Mouse (Mus musculus): ENCODE measurements at regions not wholly inside any gene's neighbourhood (a gene's known extent, or its start where the extent isn't known, plus 50 kb on each side); places are given as distances from the start of the nearest gene placed in this dataset.
"Not testable (repeated sequence)": the region's sequence is repeated elsewhere in the genome, so short reads cannot be mapped to it uniquely, and the experiment has no call there.

DNA sequence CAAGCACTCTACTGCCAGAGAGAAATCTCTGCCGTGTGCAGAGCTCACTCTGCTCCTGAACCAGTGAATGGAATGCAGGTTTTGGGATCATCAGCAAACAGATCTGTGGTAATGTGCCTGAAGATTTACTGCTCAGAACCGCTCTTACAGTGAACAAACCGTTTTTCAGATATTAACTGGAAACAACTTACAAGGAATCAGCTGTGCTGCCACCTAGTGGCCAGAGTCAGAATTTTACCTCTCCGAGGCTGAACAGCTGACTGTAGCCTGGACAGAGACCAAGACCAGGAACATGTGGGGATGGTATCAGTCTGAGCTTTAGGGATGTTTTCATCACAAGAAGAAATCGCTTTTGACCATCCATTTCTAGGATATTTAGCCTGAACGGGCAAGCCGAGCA, 65.3 kb downstream of the Gm15023 start:
- DNase-seq (ENCODE audit: low spot score in 2 of 2) = peak; percentile 16 to 59

DNA sequence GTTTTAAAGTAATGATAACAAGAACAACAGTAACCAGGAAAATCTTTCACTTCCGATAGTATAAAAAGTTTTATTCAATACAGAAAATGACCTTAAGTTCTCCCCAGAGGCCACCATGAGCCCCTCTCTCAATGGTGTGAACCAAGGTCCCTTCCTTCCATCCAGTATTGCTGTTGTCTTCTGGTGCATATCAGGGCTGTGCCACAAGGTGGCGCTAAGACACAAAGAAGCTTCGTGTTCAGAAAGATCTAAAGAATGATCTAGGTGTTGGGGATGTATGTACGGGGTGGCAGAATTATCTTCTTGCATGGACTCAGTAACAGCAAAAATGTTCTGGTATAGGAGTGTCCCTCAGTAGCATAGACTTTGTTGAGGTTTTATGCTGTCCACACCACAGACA, 66.6 kb downstream of the Gm15023 start:
- DNase-seq (ENCODE audit: low spot score in 2 of 2) = peak; percentile 26 to 63

DNA sequence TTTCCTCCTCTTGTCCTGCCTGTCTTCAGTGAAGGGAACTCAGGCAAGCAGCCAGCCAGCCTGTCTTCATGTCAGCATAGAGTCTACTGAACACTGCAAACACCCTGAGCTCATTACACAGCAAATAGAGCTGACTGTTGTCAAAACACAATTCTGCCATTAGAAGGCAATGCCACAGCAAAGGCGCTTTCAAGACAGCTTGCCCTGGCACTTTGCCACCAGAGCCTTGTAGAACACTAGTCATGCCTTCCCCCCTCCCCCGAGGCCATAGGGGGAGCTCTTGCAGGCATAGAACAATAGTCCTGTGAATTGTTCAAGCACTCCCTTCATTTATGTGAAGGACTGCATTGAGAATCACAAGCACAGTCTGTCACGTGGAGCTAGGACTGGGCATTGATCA, 75.8 kb downstream of the Gm15023 start:
- peak in 1 of 2 experiments; percentile 6 for DNase-seq (ENCODE audit: low spot score in 2 of 2)

DNA sequence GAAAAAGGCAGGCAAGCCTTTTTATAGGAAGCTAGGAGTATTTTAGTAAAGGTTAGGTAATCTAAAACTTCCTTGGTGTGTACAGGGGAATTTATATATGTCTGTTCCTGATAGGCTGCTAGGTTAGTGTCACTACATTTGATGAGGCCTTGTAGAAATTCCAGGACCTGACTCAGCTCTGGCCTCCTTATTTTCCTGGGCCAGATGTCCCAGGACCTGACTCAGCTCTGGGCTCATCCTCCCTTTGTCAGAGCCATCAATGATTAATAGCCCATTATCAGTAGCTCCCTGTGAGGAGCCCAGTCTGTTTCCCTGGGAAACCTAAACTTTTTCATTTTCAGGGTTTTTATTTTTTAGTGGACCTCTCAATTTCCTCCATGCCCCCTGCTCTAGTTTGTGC, 79.3 kb downstream of the Gm15023 start:
- DNase-seq (ENCODE audit: low spot score in 2 of 2) = no peak

DNA sequence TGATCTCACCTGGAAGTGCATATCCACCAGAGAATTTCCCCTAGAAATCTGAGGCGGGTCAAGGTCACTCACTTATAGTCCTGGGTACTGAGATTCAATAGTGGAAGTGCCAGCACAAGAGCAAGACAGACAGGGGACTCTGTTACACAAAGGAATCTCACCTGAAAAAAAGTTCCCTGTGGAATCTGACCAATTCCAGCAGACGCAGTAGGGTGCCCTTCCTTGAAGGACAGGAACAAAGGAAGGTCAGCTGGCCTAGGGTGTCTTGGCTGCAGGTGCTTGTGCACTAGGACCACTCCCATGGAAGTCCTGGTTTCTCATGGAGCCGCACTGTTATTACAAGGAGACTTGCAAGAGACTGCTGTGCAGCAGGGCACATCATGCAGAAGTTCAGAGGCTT, 81.2 kb downstream of the Gm15023 start:
- no peak for DNase-seq (ENCODE audit: low spot score in 2 of 2)

DNA sequence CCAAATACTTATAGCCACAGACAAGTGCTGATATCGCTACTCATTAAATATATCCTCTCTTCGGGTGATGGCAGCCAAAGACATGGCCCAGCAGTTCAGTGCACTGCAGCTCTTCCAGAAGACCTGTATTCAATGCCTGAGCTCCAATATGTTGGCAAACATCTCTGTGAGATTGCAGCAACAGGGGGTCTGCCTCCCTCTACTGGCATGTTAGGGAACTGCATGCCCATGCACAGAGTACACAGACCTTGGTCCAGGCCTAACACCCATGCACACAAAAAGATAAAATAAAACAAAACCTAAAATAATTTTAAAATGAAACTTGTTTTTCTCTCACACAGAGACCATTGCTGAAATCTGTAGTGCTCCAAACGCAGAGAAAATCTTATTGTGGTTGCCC, 82.1 kb upstream of the Zmat1 start:
- peak; percentile 64 to 69 for DNase-seq (ENCODE audit: low spot score in 2 of 2)

DNA sequence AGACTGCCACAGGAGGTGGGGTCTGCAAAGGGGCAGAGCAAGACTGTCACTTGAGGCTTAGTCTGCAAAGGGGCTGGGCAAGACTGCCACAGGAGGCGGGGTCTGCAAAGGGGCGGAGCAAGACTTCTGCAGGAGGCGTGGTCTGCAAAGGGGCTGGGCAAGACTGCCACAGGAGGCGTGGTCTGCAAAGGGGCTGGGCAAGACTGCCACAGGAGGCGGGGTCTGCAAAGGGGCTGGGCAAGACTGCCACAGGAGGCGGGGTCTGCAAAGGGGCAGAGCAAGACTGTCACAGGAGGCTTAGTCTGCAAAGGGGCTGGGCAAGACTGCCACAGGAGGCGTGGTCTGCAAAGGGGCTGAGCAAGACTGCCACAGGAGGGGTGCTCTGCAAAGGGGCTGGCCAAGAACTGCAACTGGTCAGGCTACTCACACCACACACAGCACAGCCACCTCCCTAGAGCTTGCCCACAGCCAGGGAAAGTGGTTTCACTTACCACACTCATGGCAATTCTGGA, 78.1 kb upstream of the Zmat1 start:
- DNase-seq (ENCODE audit: low spot score in 2 of 2) = not testable (repeated sequence)

DNA sequence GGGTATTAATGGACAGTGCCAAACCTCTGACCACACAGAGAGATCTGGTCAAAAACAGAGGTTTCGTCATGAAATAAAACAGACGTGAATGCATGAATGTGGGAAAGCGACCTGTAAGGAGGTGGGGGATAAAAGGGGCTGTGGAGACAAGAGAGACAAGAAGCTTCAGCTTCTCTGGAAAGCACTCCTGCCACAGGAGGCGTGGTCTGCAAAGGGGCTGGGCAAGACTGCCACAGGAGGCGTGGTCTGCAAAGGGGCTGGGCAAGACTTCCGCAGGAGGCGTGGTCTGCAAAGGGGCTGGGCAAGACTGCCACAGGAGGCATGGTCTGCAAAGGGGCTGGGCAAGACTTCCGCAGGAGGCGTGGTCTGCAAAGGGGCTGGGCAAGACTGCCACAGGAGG, 77.6 kb upstream of the Zmat1 start:
- DNase-seq (ENCODE audit: low spot score in 2 of 2) = not testable (repeated sequence)

DNA sequence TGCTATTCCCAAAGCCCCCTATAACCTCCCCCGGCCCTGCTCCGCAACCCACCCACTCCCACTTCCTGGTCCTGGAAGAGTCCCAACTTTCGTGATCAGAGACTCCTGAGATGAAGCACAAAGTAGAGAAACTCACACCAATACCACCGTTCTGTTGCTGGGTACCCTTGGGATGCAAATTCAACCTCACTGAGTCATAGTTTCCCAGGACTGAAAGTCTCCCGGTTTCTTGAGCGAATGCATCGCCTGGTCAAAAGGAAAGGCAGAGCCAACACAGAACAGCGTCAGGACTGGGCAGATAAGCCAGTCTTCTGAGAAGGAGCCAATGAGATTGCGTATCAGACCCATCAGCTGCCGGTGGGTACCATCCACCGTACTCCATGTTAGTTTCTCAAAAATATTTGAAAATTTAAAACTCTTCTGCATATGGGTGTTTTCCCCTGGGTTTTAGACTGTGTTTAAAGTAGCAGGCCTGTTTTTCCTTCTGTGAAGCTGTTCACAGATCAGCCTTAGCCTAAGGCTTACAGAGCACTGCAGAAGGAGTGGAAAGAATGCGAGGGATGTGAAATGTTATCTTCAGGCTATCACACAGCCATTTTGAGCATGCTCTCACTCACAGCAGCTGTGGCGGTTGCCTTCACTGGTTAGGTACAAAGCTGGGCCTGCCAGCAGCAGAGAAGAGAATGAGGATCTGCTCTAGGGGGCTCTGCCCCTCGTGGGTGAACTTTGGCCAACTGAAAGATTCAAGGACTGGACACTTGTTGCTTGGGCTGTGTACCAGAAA, 77.0 kb upstream of the Zmat1 start:
- DNase-seq (ENCODE audit: low spot score in 2 of 2) = not testable (repeated sequence)

DNA sequence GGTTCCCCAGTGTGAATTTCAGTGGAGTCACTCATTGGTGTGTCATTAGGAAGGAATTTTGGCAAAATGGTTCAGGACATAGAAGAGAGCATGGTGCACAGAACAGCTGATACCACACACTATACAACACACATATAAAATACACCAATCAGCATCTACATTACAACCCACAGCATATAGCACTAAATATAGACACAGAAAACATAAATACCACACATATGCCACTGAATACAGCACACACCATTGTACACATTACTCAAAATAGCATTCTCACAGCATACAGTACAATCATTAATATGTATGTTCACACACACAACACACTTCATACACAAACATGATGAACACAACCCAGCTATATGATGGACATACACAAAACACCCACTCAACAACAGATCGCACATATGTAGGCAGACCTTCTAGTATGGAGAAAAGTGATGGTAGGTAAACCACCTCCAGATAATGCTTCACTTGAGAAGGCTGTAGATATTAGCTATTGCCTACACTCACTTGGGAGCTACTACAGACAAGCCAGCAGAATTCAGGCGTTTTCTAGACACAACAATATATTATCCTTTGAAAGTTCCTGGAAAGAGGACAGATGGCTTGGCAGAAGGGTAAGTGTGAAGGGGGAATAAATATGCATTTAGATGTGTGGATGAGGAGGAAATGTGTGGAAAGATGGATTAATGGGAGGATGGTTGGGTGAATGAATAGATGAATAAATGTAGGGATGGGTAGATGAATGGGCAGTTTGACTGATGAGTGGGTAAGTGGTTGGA, 71.6 kb upstream of the Zmat1 start:
- DNase-seq (ENCODE audit: low spot score in 2 of 2) = no peak

DNA sequence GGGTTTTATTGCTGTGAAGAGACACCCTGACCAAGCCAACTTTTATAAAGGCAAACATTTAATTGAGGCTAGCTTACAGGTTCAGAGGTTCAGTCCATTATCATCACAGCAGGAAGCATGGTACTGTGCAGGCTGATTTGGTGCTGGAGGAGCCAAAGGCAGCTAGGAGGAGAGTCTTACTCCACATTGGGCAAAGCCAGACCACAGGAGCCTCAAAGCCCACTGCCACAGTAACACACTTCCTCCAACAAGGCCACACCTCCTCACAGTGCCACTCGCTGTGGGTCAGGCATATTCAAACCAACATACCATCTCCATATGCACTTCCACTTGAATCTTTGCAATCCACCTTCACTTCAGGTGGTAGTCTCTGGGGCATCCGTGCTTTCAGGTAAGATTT, 70.4 kb upstream of the Zmat1 start:
- DNase-seq (ENCODE audit: low spot score in 2 of 2) = no peak

DNA sequence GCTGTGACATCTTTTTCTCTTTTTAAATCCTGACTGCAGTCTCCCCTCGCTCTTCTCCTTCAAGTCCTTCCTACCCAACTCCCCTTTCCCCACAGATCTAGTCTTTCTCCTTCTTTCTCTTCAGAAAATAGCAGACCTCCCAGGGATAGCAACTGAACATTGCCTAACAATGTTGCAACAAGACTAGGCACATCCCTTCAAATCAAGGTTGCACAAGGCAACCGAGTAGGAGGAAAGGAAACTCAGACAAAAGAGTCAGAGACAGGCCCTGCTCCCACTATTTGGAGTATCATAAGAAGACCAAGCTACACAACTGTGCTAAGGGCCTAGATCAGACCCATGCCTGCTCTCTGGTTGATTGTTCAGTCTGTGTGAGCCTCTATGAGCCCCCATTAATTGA, 66.9 kb upstream of the Zmat1 start:
- DNase-seq (ENCODE audit: low spot score in 2 of 2) = no peak

DNA sequence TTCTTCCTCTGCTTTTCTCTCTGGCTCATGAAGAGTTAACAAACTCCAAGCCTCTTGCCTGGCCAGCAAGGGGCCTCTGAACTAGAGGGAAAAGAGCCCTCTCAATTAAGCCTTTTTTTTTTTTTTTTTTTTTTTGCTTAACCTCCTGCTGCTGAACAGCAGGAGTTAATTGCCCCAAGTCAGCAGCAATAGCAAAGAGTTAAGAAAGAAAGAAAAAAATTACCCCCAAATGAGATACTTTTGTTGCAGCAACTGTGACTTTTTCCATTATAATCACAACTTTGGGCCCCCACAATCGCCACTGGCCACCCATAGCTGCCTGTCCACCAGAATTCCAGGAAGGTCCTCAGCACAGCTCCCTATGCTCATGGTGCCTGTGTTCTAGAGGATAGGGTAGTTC, 60.4 kb upstream of the Zmat1 start:
- no peak for DNase-seq (ENCODE audit: low spot score in 2 of 2)

DNA sequence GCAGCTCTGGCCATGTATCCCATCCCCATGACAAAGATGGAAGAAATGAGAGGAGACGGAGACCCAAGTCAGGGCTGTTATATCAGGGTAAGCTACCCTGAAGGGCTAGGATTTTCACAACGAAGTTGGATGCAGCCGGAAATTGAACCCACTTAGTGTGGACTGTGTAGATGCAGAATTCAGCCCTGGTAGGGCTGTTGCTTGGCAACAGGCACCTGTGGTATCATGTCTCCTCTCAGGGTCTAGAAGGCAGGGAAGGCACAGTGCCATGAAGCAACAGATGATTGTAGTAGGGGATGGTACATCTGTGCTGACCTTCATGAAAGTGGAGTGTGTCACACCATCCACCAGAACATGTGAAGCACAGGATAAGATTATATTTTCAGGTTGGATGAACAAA, 51.2 kb upstream of the Zmat1 start:
- DNase-seq (ENCODE audit: low spot score in 2 of 2) = no peak

DNA sequence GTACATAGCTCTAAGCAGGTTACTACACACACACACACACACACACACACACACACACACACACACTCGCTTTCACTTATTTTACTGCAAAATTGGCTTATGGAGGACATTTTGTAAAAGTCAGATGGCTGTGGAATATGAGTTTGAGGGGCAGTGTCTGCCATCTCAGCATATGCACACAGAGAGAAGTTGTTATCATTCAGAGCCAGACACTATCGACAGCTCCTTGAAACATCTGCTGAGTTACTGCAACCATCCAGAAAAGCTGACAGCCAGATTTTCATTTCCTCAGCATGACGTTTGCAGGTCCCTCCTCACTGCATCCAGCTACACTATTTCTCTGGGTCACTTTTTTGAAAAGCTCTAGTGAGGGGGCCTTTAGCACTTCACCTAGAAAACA, 49.9 kb upstream of the Zmat1 start:
- no peak for DNase-seq (ENCODE audit: low spot score in 2 of 2)

All from right cerebral cortex, adult 2 months (tissue).